Mouse (Mus musculus) left cerebral cortex, adult 11 months (tissue): ENCODE measurements around the gene Adamts16.

Experiments
- DNase-seq: peaks from one replicate; pipeline ENCODE4 v3.0.0; 2022; ENCODE audit warnings: low spot score

Gene Adamts16

GRCm38 (mm10) chr13:70762586-70762985 is 79.0 kb downstream of the Adamts16 start:
- no peak for DNase-seq

GRCm38 (mm10) chr13:70761312-70761711 is 80.3 kb downstream of the Adamts16 start:
- no peak for DNase-seq

GRCm38 (mm10) chr13:70760186-70760585 is 81.4 kb downstream of the Adamts16 start:
- no peak for DNase-seq

GRCm38 (mm10) chr13:70746294-70747008 is 95.2 kb downstream of the Adamts16 start:
- DNase-seq, result no peak

GRCm38 (mm10) chr13:70744416-70745038 is 97.1 kb downstream of the Adamts16 start:
- DNase-seq, result no peak

- DNase-seq, result no peak
Observed at GRCm38 (mm10) chr13:70742693-70743092, 98.9 kb downstream of the Adamts16 start.

GRCm38 (mm10) chr13:70740281-70741240 is 101.0 kb downstream of the Adamts16 start:
- DNase-seq, result no peak

GRCm38 (mm10) chr13:70738781-70739180 is 102.8 kb downstream of the Adamts16 start:
- DNase-seq, result no peak

GRCm38 (mm10) chr13:70736409-70736808 is 105.2 kb downstream of the Adamts16 start:
- DNase-seq, result no peak

- no peak for DNase-seq
Observed at GRCm38 (mm10) chr13:70734640-70735039, 107.0 kb downstream of the Adamts16 start.

- no peak for DNase-seq
Observed at GRCm38 (mm10) chr13:70733911-70734310, 107.7 kb downstream of the Adamts16 start.

GRCm38 (mm10) chr13:70733206-70733605 is 108.4 kb downstream of the Adamts16 start:
- no peak for DNase-seq

GRCm38 (mm10) chr13:70732781-70733180 is 108.8 kb downstream of the Adamts16 start:
- DNase-seq, result no peak

GRCm38 (mm10) chr13:70731349-70731748 is 110.3 kb downstream of the Adamts16 start:
- no peak for DNase-seq

- DNase-seq, result no peak
Observed at GRCm38 (mm10) chr13:70729996-70730395, 111.6 kb downstream of the Adamts16 start.

GRCm38 (mm10) chr13:70726249-70726648 is 115.4 kb downstream of the Adamts16 start:
- no peak for DNase-seq

GRCm38 (mm10) chr13:70724635-70725034 is 117.0 kb downstream of the Adamts16 start:
- DNase-seq, result no peak

- no peak for DNase-seq
Observed at GRCm38 (mm10) chr13:70724108-70724622, 117.4 kb downstream of the Adamts16 start.

GRCm38 (mm10) chr13:70719994-70720393 is 121.6 kb downstream of the Adamts16 start:
- no peak for DNase-seq

- DNase-seq, result no peak
Observed at GRCm38 (mm10) chr13:70718814-70719213, 122.8 kb downstream of the Adamts16 start.

GRCm38 (mm10) chr13:70716022-70716421 is 125.6 kb downstream of the Adamts16 start:
- no peak for DNase-seq

GRCm38 (mm10) chr13:70714081-70714775 is 127.4 kb downstream of the Adamts16 start:
- peak; percentile 47 for DNase-seq
